Mouse (Mus musculus) layer of hippocampus, adult 8-10 months (tissue): ENCODE measurements around the gene Akr1c18. TPM values are rescaled to one million over a fixed set of nuclear protein-coding genes. Genes with fewer than 3 reads are reported as not detected.

Source experiments
- DNase-seq, 2 experiments: peaks; one replicate each; pipeline ENCODE4 v3.0.0; 2022; ENCODE audit warnings: low spot score in 2 of 2
- total RNA-seq, 4 experiments: library from RNA; stranded (reverse); gene quantifications; 2 replicates each; pipeline ENCODE4 v1.2.4; 2022

The Akr1c18 gene
- total RNA-seq, 4 experiments from 2014 or later, result 2.1 to 2.8 (median 2.6) TPM

DNA sequence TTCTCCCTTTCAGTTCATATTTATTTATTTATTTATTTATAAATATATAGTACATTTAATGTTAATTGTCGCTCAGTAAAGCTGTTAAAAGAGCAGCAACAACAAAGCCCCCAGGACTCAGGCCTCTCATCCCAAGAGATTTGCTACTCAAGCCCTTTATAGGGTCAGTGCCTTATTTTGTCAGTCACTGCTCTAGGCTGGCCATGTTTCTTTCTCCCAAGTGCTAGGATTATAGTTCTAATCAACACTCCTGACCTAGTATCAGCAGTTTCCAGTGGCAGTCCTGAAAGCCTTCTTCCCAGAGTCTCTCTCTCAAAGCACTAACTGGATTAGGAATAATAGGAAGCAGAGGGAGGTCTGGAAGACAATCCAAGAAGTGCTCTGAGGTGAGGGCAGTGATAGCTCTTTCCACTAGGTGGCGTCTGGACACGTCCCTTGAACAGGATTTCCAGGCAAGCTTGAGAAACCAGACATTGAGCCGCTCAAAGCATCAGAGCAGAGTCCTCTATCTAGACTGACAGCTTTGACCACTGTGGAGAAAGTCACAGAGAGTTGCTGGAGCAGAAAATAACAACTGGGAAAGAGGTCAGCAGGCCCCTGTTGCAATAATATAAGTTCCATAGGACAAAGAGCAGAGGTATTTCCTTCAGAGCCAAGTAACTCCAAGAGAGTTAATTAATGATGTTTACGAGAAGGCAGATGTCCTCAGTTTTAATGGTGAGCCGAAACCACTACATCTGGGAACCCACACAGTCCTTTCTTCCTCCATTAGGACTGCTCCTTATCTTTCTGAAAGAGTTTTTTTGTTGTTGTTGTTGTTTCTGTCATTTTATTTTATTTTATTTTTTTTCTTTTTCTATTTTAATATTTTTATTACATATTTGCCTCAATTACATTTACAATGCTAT lies 39.9 kb downstream of the Akr1c18 start:
- DNase-seq, result peak; percentile 41 to 47

DNA sequence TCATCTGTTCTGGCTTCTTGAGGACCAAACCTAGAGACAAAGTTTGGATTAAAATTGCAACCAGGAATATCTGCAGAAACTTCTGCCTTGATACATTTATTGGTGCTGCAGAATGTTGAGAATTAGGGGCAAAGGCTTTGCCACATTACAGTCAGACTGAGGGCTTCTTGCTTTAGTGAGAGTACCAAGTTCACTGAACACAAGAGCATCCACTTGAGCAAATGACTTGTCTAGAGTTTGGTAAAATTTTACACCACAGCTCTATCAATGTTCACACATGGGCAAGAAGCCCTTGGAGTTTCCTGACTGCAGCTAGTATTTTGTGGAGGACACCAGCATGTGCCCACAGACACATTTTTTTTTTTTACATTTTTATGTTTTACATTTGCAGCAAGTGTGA lies 47.7 kb downstream of the Akr1c18 start:
- DNase-seq, result no peak

GRCm38 (mm10) chr13:4101691-4102090 lies 48.8 kb downstream of the Akr1c18 start:
- DNase-seq, result no peak

Other genes with a start within 250 kb of the Akr1c18 start
- 10 to 100 TPM; 35.6 to 49.4 (median 41.1) TPM for gene Net1, start 232.4 kb downstream of the Akr1c18 start, total RNA-seq
- not detected for gene Tubal3, start 232.4 kb downstream of the Akr1c18 start, total RNA-seq
- not detected for gene Ucn3, start 205.3 kb downstream of the Akr1c18 start, total RNA-seq
- 1 to 10 TPM; 1.2 to 1.7 (median 1.4) TPM for gene Akr1c14, start 101.6 kb downstream of the Akr1c18 start, total RNA-seq
- 1 to 10 TPM in 2 of 4 experiments, not detected in 2; 1.7 to 2.9 TPM for gene Akr1c13, start 40.5 kb upstream of the Akr1c18 start, total RNA-seq
- not detected for gene Akr1c19, start 78.0 kb upstream of the Akr1c18 start, total RNA-seq
- gene Akr1c12, start 128.8 kb upstream of the Akr1c18 start, total RNA-seq, result not detected